Comparison of ENCODE assay signal across 9 mouse cellular contexts in genomic region chr17:65612391-65613141, GRCm38 (mm10). TPM values are rescaled to one million over a fixed set of nuclear protein-coding genes. Genes with fewer than 3 reads are reported as not detected.
A peak's percentile ranks its signal among the peaks of the same experiment; 100 is the strongest.
DNase-seq lines count a peak whose midpoint lies in the region; ATAC-seq and TF ChIP-seq lines count a peak whose summit lies in the region.
"Had no signal": no experiment of that assay in that cellular context is flagged by ENCODE, and none has a peak within 500 bp of the region (broad histone marks: within the 10 kb centered on the region; RNA-seq: fewer than 3 reads in every experiment).

No protein-coding gene starts in this region.

- peaks cover 6 to 40% of the 10 kb centered on the region in 2 experiments for H3K36me3 ChIP-seq in MEL (ENCODE audit: control insufficient read depth in 1 of 2, insufficient read depth in 2 of 2, low read length in 2 of 2)
- no peaks in the 10 kb centered on the region for H3K36me3 ChIP-seq in forebrain, embryonic 16.5 days (ENCODE audit: control insufficient read depth, insufficient read depth)
- H3K36me3 ChIP-seq in hindbrain, embryonic 11.5 days (ENCODE audit: control insufficient read depth, insufficient read depth, low read length), result no peaks in the 10 kb centered on the region

- H3K79me2 ChIP-seq in MEL (ENCODE audit: control insufficient read depth, insufficient read depth, low read length, poor library complexity), result peaks cover 47% of the 10 kb centered on the region

- H3K27ac ChIP-seq in MEL (ENCODE audit: control insufficient read depth, low read depth, low read length), result peak overlapping the region; percentile 73
- peak overlapping the region; percentile 99 for H3K27ac ChIP-seq in forebrain, embryonic 16.5 days (ENCODE audit: low read length)
- H3K27ac ChIP-seq in hindbrain, embryonic 11.5 days (ENCODE audit: low read depth, low read length), result peak overlapping the region; percentile 99

- H3K4me1 ChIP-seq in MEL (ENCODE audit: control insufficient read depth in 1 of 2, insufficient read depth in 2 of 2, low read length in 2 of 2), result peaks cover 20 to 24% of the 10 kb centered on the region in 2 experiments
- peaks cover 28% of the 10 kb centered on the region for H3K4me1 ChIP-seq in forebrain, embryonic 16.5 days (replicated peaks; ENCODE audit: control insufficient read depth, insufficient read depth, low read length)
- H3K4me1 ChIP-seq in hindbrain, embryonic 11.5 days (replicated peaks; ENCODE audit: control insufficient read depth, insufficient read depth, low read length), result 0 out of 2 replicates have a peak, but pooled peaks cover 5% of the 10 kb centered on the region

- peak; percentile 51 for DNase-seq in MEL (ENCODE audit: low read depth, low spot score)
- DNase-seq in cerebellum, adult 18-20 months, result peak; percentile 51 to 65
- DNase-seq in hindbrain, embryonic 11.5 days (ENCODE audit: low spot score), result peak; percentile 60
- DNase-seq in layer of hippocampus, postnatal 14 days (ENCODE audit: low spot score in 2 of 2), result peak; percentile 26 to 37
- DNase-seq in lung, postnatal 36 days, result peak; percentile 34
- DNase-seq in right cerebral cortex, postnatal 4 days, result peak; percentile 42

- TF ChIP-seq RAD21 in MEL (IDR thresholded peaks at IDR 0.05; ENCODE audit: low read depth, low read length), result no peak

- H3K9ac ChIP-seq in MEL (ENCODE audit: control insufficient read depth, low read depth, low read length, poor library complexity, severe bottlenecking), result peak overlapping the region; percentile 90
- H3K9ac ChIP-seq in forebrain, embryonic 16.5 days (replicated peaks; ENCODE audit: low read depth, low read length), result peak overlapping the region; percentile 92
- H3K9ac ChIP-seq in hindbrain, embryonic 11.5 days (ENCODE audit: low read depth, low read length), result peak overlapping the region; percentile 96

- TF ChIP-seq EP300 in MEL (IDR thresholded peaks at IDR 0.05; ENCODE audit: low read depth in 1 of 2, low read length in 2 of 2), result no peak

- no peaks in the 10 kb centered on the region for H3K9me3 ChIP-seq in MEL (replicated peaks; ENCODE audit: insufficient read depth, low read length)
- H3K9me3 ChIP-seq in forebrain, embryonic 16.5 days (ENCODE audit: control insufficient read depth, low read length), result no peaks in the 10 kb centered on the region
- no peaks in the 10 kb centered on the region for H3K9me3 ChIP-seq in hindbrain, embryonic 11.5 days (ENCODE audit: control insufficient read depth, low read length)

- ATAC-seq in forebrain, embryonic 16.5 days, result peak; percentile 29
- ATAC-seq in hindbrain, embryonic 11.5 days (ENCODE audit: low FRiP score), result peak; percentile 59
- ATAC-seq in megakaryocyte progenitor cell, adult 5-6 weeks (replicated peaks; ENCODE audit: poor library complexity), result no peak

- WGBS in forebrain, embryonic 16.5 days, result 0% methylated on average over 52 of the region's 91 CpGs
- under 1% methylated on average over 54 of the region's 91 CpGs for WGBS in hindbrain, embryonic 11.5 days

- H3K27me3 ChIP-seq in MEL (ENCODE audit: control insufficient read depth in 1 of 2, insufficient read depth in 2 of 2, low read length in 2 of 2), result no peaks in the 10 kb centered on the region
- no peaks in the 10 kb centered on the region for H3K27me3 ChIP-seq in forebrain, embryonic 16.5 days (replicated peaks; ENCODE audit: control insufficient read depth, insufficient read depth, low read length)
- no peaks in the 10 kb centered on the region for H3K27me3 ChIP-seq in hindbrain, embryonic 11.5 days (ENCODE audit: control insufficient read depth, insufficient read depth, low read length)

- peak overlapping the region; percentile 97 to 99 for H3K4me3 ChIP-seq in MEL (ENCODE audit: control insufficient read depth in 1 of 2, insufficient read depth in 1 of 2, low read depth in 2 of 2, low read length in 2 of 2)
- peak overlapping the region; percentile 72 for H3K4me3 ChIP-seq in forebrain, embryonic 16.5 days (replicated peaks; ENCODE audit: low read length)
- peak overlapping the region; percentile 97 for H3K4me3 ChIP-seq in hindbrain, embryonic 11.5 days (ENCODE audit: low read depth, low read length)

- H3K4me2 ChIP-seq in forebrain, embryonic 16.5 days (ENCODE audit: low read length), result peak overlapping the region; percentile 78
- H3K4me2 ChIP-seq in hindbrain, embryonic 11.5 days (replicated peaks; ENCODE audit: low read depth, low read length), result peak overlapping the region; percentile 62

- no peak for TF ChIP-seq CTCF in MEL (IDR thresholded peaks at IDR 0.05 in 2 of 3, conservative IDR thresholded peaks at IDR 0.05 in 1 of 3; ENCODE audit: control insufficient read depth in 1 of 3, insufficient read depth in 1 of 3, low read depth in 2 of 3, low read length in 3 of 3, poor library complexity in 1 of 3, severe bottlenecking in 1 of 3)

- no peak for TF ChIP-seq POLR2A in MEL (IDR thresholded peaks at IDR 0.05; ENCODE audit: control insufficient read depth in 1 of 2, insufficient read depth in 1 of 2, low read depth in 1 of 2, low read length in 2 of 2, poor library complexity in 1 of 2)

TF ChIP-seq in MEL, 35 proteins besides CTCF, POLR2A, EP300 and RAD21:
- TF ChIP-seq ZKSCAN1 (IDR thresholded peaks at IDR 0.05; ENCODE audit: low read depth, low read length) (no peak), UBTF (IDR thresholded peaks at IDR 0.05; ENCODE audit: borderline replicate concordance, insufficient read depth, low read depth, low read length) (0 out of 2 replicates have a peak, but pooled peaks have one; percentile 42), MAX (IDR thresholded peaks at IDR 0.05; ENCODE audit: low read length) (peak; percentile 36; the same call in 1 of the 2 replicates)

RNA-seq across cellular contexts. Expression of gene Vapa, which starts 0.8 kb away (rescaled TPM):
- total RNA-seq in MEL (2012; rRNA removed), result 56.7 and 60.2 TPM in 2 replicates
- polyA plus RNA-seq in MEL (2012; ENCODE audit: insufficient read depth in 1 of 2, insufficient read length in 2 of 2, low read depth in 1 of 2, low replicate concordance in 2 of 2, missing spikeins in 1 of 2), result 100 to 1,000 TPM in 1 of 2 experiments, 10 to 100 TPM in 1; 85.3 to 507 TPM
- polyA plus RNA-seq in forebrain, embryonic 16.5 days (2015; fragmentation: Nextera tagmentation; extraction: Ambion mirVana), result 241 and 271 TPM in 2 replicates
- 258 and 266 TPM in 2 replicates for polyA plus RNA-seq in hindbrain, embryonic 11.5 days (2014; fragmentation: Nextera tagmentation; extraction: Ambion mirVana)
- 100 to 1,000 TPM; 150 to 156 TPM for total RNA-seq in layer of hippocampus, postnatal 14 days (2021)
- 195 and 214 TPM in 2 replicates for total RNA-seq in megakaryocyte progenitor cell, adult 5-6 weeks (2015)
- 141 and 147 TPM in 2 replicates for total RNA-seq in megakaryocyte progenitor cell, adult 5-6 weeks (2017)

RNA-seq across cellular contexts. Expression of gene Txndc2, which starts 29.4 kb away (rescaled TPM):
- total RNA-seq in MEL (2012; rRNA removed), result not detected in 2 replicates
- polyA plus RNA-seq in MEL (2012; ENCODE audit: insufficient read depth in 1 of 2, insufficient read length in 2 of 2, low read depth in 1 of 2, low replicate concordance in 2 of 2, missing spikeins in 1 of 2), result not detected
- polyA plus RNA-seq in forebrain, embryonic 16.5 days (2015; fragmentation: Nextera tagmentation; extraction: Ambion mirVana), result 0.11 TPM in 1 of 2 replicates, not detected in the other
- polyA plus RNA-seq in hindbrain, embryonic 11.5 days (2014; fragmentation: Nextera tagmentation; extraction: Ambion mirVana), result 0.10 TPM in 1 of 2 replicates, not detected in the other
- under 1 TPM in 1 of 2 experiments, not detected in 1; 0.36 TPM for total RNA-seq in layer of hippocampus, postnatal 14 days (2021)
- 0.17 and 0.22 TPM in 2 replicates for total RNA-seq in megakaryocyte progenitor cell, adult 5-6 weeks (2015)
- not detected in 2 replicates for total RNA-seq in megakaryocyte progenitor cell, adult 5-6 weeks (2017)
- total RNA-seq: layer of hippocampus, postnatal 25 days had no signal
